Mouse (Mus musculus) spleen, postnatal 10 days (tissue): ENCODE results near the gene Zfp609.
"Not testable (repeated sequence)": the region's sequence is repeated elsewhere in the genome, so short reads cannot be mapped to it uniquely, and the experiment has no call there.

Source experiments
- DNase-seq, 2 experiments: peaks; one replicate each; pipeline ENCODE4 v3.0.0; 2021 to 2022; ENCODE audit warnings: low spot score in 2 of 2

Zfp609 gene

DNA sequence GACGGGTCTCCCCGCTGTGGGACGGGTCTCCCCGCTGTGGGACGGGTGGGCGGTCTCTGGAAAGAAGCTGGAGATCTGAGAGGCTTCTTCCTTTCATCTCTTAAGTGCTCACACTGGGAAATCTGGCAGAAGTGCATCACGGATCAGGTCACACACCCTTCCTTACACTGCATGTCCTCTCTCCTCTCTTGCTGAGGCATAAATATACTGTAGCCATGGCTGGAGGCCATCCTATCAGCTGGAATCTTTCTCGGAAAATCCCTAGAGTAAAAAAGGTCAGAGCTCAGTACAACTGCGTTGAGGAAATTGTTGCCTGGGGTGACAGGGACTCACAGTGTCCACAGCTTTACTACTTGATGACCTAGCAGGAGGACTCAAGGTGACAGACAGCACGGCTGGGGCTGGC, 106.2 kb downstream of the Zfp609 start:
- no peak for DNase-seq

DNA sequence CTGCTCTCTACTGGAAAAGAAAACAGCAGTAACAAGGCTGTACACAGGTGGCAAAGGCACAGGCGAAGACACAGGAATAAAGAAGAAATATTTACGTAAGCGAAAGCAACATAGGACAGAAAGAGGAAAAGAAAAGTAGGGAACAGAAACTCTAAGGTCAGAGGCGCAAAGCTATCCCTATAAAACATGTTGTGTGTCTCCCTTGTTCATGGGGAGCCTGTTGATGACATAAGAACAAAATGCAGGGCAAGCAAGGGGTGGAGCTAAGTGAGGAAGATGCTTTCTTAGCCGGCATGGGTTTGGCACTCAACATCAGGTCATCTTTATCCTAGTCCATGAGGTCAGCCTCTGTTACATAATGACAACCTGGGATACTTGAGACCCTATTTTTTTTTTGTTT, 109.2 kb downstream of the Zfp609 start:
- no peak for DNase-seq

DNA sequence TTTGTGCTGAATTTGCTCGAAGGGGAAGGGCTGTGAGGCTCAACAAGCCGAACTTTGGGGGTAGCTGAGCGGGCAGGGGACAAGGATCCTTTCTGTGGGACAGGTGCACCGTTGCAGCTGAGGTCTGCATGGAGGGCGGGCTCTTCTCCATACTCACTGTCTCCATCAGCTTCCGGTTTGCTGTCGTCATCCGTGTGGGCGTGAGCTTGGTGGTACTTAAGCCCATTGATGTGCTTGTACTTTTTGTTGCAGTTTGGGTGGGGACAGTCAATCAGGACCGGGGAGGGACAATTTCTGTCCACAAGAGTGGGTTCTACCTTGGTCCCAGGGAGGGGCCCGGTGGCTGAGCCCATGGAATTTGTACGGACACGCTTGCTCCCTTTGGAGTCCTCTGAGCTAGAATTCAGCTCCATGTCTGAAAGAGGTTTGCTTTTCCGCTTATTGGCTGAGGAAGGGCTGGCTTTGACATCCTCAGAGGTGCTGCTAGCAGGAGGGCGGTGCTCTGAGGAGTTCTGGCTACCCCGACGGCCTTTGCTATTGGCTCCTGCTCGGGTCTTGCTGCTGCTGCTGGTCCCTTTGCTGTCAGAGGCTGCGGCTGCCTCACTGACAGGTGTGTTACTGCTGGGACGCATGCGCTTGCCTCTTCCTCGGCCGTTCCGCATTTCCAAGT, 123.3 kb downstream of the Zfp609 start:
- DNase-seq, result no peak

DNA sequence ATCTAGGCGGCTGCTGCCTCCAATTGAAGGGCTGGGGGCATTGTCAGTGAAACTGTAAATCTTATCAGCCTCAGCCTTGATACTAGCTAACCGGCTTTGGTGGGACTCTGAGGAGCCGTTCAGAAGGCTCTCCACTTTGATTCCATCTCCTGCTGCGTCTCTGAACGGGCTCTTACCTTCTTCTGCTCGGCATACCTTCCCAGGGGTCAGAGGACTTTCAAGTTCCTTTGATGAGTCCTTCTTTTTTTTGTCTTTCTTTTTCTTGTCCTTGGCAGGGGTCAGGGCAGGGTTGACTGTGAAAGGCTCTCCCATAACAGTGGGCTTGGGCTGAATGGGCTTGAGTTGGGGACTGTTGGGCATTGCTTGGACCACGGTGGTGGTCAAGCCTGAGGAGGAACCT, 124.1 kb downstream of the Zfp609 start:
- no peak for DNase-seq

DNA sequence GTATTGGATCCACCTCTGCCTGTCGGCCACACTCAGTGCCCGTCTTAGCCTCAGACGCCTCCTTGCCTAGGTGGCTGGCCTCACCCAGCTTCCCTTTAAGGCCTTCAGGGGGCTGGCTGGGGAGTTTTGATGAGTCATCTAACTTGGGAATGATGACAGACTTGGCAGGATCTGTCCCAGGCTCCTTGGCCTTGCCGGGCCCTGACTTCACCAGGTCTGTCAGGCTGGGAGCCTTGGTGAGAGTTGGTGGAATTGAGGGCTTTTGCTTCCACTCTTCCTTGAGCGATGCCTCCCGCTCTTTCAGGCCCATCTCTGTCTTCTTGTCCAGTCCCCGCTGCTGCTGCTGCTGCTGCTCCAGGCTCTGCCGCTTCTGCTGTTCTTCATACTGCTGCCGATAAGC, 125.1 kb downstream of the Zfp609 start:
- no peak for DNase-seq

DNA sequence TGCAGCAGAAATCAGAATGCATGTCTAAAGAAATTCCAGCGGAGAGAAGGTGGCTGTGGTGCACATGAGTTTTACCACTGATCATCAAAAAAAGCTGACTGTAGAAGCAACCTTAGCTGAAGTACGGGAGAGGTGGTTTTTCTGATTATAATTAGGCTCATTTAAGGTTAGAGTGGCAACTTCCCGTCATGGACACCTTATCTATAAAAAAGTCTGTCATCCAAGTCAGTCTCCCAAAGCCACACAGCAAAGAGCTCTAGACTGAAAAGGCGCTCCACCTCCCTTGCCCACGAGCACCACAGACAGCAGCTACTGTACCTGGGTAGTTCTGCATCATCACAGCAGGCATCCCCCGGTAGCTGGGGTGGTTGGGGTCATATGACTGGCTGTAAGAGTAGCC, 126.9 kb downstream of the Zfp609 start:
- DNase-seq, result no peak

DNA sequence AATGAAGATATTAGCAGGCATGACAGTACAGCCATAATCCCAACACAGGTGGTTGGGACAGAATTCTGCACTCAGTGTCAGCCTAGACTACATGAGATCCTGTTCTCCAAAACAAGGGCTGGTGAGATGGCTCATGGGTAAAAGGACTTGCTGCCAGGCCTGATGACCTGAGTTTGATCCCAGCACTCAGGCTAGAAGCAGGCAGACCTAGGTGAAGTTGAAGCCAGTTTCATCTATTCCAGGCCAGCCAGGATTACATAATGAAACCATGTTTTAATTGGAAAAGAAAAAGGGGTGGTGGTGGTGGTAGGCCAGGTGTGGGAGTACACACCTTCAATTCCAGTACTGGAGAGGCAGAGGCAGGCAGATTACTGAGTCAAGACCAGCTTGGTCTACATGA, 129.4 kb downstream of the Zfp609 start:
- DNase-seq, result no peak

DNA sequence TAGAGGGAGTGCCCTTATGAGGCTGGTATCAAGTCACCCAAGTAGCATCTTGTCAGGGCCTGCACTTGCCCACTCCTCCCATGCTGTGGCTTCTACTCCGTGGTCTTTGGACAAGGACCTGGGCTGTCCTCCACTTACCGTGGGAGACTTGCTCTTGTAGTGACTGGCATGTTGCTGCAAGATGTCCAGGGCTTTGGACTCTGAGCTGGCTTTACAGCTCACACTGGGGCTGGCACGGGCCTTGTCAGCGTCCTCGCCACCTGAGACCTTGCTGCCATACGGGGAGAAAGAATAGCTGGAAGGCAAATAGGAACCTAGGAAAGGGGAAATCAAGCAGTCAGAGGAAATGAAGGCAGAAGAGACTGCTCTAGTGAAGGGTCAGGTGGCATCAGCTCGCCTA, 130.0 kb downstream of the Zfp609 start:
- no peak for DNase-seq

DNA sequence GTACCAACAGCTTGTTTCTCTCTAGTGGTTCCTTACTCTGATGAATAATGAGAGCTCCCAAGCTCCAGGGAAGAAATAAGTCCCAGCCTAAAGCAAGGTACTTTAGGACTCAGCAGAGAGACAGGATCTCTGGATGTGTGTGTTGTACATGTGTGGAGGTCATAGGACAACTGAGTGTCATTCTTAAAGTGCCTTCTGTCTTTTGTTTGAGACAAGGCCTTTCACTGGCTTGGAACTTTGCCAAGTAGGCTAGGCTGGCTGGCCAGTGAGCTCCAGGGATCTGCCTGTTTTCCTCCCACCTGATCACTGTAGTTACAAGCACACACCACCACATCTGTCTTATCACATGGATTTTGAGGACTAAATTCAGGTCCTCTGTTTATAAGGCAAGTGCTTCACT, 131.0 kb downstream of the Zfp609 start:
- no peak for DNase-seq

DNA sequence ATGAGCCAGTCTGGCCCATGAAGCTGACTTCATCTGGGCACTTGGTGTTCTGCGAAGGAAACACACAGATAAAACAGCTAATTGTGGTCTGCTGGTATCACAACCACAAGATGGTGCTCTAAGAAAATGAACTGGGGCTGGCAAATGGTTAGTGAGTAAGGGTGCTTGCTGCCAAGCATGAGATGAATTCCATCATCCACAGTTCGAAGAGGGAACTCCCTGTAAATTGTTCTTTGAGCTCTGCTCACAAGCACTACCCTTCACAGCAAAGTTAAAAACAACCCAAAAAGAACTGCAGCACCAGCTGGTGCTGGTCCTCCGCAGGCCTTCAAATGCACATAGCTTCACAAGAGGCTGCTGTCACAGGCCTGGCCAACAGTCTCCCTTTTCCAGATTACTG, 131.7 kb downstream of the Zfp609 start:
- no peak for DNase-seq

DNA sequence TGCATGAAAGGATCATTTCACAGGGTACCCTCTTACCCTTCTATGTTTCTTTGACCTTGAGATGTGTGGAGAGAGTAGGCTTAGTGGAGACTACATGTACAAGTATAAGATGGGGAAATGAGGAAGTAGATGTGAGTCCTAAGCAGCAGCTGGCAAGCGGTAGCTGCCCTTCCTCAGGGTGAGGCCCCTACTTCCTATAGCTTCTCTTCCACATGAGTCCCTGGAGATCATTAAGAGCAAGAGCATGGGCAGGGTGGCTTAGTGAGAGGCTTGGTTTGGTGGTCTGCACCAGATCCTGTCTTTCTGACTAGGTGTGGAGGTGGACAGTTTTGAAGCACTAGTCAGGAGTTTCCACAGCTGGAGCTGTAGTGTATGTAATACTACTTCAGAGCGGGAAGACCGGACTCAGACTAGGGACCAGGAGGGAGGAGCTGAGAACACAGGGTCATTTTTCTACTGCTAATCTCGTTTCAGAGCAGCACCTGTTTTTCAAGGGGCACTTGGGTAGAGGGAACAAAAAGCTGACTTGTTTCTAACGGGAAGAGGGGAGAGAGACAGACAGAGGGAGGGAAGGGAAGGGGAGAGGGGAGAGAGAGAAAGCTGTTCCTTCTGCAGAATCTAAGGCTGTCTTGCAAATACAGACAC, 134.3 kb downstream of the Zfp609 start:
- peak in 1 of 2 experiments; percentile 23 for DNase-seq

DNA sequence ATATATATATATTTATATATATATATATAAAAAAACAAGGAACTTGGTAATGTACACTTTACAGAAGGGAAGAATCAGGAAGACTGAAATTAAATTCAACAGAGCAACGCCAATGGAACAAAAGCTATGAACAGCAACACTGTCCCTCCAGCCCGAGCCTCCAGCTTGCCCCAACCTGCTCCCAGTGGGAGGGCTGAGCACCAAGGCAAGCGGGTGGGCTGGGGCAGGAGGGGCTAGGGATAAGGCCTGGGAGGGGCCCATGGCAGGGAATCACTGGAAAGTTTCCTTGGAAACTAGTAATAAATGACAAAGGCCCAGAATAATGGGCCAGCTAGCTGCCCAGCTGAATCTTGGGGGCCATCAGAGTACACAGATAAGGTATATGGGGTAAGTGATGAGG, 134.9 kb downstream of the Zfp609 start:
- DNase-seq, result no peak

DNA sequence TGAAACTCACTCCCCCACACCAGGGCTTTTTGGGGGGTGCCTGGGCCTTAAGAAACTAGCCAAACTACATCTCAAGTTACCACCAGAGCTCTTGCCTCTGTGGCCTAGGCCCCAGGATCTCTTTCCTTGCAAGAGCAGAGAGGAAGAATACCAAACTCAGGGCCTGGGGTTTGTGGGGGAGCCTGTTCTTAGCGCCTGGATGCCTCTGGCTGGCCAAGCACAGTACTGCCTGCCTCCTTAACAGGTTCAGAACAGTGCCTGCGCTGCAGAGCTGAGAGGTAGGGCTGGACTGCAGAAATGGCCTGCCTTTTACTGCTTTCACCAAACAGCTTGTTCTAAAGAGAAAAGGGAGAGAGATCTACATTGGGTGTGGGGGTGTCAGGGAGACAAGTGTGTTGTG, 137.5 kb downstream of the Zfp609 start:
- not testable (repeated sequence) for DNase-seq

DNA sequence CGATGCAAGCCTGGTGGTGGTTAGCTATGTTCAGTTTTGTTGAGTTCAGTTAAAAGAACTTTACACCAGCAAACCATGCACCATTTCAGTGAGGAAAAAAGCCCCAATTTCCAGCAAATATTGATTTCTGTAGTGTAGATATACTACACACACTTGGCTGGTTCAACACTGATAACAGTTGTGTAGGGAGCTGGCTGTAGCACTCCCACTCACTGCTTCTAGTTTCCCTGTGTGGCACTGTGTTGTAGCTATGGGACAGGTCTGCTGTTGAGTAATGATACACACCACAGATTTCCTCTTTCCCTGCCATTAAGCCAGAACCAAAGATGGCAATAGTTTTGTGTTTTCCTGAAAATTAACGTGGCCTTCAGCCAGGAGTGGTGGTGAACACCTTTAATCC, 142.7 kb downstream of the Zfp609 start:
- no peak for DNase-seq

DNA sequence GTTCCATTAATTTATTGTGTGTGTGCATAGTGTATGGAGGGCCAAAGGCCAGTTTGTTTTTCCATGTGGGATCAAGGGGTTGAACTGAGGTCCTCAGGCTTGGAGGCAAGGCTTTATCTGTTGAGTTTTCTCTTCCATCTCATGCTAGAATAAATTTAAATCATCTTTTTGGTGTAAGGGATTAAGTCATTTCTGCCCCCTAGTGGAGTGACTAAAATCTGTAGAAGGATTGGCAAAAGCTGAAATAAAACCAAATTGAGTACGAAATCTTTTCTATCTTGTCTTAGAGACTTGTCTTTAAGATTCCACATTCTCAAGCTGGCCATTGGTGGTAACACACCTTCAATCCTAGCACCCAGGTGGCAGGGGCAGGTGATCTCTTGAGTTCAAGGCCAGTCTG, 144.4 kb downstream of the Zfp609 start:
- no peak for DNase-seq

DNA sequence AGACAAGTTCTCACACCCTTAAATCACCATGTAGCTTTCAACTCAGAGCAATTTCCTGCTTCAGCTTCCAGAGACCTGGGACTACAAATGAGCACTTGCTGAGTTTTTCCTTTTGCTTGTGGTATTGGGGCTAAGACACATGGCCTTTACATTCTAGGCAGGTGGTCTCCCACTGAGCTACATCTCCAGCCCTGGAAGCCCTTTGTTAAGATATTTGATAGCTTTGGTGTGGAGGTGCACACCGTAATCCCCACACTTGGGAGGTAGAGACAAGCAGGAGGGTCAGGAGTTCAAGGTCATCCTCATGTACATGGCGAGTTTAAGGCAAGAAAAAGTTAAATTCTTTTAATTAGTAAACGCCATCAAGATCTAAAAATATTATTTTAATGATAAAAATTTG, 145.2 kb downstream of the Zfp609 start:
- no peak for DNase-seq

DNA sequence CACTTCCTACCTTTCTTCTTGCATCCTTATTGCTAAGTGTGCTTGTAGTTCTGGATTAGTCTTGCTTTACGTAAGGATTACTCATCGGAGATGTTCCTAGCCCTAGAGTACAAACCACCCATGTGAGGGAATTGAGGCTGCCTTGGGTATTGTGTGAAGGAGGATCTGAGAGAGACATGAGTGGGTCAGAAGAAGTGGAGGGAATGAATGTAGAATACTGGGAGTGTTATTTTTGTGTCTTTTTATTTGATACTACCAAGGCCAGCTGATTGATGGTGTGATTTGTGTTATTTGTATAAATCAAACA, 145.8 kb downstream of the Zfp609 start:
- DNase-seq, result no peak

DNA sequence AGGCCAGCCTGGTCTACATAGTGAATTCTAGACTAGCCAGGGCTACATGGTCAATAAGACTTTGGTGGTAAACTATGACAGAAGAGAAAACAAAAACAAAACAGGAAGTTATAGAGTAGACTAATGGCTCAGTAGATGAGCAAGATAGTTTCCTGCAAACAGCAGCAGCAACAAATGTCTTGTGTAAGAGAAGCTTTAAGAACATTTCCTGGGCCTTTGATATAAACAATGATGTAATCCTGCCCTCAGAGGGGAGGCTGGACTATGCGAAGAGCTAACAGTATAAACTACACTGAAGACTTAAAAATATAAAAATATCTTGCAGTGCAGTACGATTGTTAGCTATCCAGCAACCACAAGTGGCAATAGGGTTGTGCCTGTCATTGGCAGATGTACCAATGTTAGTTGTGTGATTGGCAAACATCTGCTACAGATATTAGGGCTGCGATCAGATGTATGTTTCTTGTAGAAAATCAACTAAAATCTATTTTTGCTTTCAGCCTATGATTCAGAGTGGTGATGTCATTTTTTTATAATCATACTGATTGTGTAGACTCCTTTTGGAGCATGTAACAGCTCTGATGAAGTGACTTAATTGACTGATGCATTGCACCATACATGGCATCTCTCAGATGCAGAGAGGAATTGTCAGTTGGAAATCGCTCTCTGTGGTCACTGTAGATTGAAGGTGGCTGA, 146.3 kb downstream of the Zfp609 start:
- no peak for DNase-seq

DNA sequence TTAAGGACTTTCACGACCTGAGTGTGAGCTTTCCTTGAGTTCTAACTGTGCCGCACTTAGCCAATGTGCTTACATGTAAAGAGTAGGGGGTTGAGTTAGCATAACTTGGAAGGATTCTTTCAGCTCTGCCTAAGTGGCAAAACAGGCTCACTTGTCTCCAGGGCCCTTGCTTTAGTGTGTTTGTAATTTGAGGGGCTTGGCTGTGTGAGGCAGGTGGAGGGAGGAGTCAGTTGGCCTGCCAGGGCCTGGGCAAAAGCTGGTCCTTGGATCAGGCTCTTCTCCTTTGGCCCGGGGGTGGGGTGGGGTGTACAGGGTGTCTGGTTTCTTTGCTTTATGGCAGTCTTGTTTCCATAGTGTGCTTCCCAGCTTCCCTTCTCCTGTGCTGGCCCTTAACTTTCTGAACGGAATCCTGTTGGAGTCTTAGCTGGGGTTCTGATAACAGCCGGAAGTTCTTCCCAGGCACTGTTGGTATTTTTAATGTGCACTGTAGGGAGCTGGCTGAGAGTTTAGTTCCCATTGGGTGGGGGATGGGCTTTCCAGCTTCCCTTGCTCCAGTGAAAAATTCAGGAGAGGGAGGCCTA, 148.1 kb downstream of the Zfp609 start:
- no peak for DNase-seq

DNA sequence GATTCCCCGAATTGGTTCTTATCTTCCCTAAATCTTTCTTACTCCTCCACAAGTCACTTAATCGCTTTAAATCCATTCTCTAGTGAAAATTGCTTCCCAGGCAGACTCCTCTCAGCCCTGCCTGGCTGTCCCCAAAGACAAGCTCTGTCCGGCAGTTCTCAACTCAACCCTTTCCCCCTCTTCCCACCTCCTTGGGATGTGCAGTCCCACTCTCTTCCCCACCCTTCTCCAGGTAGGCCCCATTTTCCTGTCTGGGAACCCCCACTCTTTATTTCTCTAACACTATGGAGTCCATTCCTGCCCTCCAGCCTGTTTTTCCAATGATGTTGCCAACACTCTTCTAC, 150.3 kb downstream of the Zfp609 start:
- no peak for DNase-seq

DNA sequence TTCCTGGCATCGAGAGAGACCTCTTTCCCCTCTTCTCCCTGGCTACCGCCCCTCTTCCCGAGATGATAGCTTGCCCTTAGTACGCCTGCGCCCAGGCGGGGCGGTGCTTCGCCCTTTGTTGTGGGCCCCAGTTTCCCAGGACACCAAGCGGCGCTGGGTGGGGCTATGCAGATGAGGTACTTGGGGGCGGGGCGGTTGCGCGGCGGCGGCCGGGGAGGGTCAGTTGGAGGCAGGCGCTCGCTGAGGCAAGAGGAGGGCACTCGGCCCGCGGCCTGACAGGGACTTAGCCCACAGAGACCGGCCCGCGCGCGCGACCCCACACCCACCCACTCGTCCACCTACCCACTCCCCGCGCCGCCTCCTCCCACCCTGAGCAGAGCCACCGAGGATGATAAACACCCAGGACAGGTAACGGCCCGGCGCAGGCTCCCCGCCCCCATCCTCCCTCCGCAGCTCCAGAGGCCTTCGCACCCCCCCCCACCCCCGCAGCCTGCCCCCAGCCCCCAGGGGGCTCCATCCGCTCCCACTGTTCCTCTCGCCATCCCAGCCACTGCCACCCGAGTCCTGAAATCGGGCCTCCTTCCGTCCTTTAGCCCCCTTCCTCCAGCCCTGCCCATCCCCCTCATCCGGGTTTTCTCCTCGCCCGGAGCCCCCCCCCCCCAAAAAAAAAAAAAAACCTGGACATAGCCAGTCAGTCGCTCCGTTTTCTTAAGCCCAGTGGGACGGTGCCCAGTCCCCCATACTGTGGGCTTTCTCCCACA, 150.8 kb downstream of the Zfp609 start:
- DNase-seq, result peak; percentile 92 to 98
